ENCODE assay signal across 13 mouse cellular contexts in genomic region chr15:11179751-11180169, GRCm38 (mm10).
DNase-seq lines count a peak whose midpoint lies in the region; ATAC-seq and TF ChIP-seq lines count a peak whose summit lies in the region.
"Had no signal": no experiment of that assay in that cellular context is flagged by ENCODE, and none has a peak within 500 bp of the region (broad histone marks: within the 10 kb centered on the region; RNA-seq: fewer than 3 reads in every experiment).

No protein-coding gene starts in this region.

- H3K4me3 ChIP-seq in hindbrain, postnatal 0 days (ENCODE audit: low read length), result no peak overlapping the region
- no peak overlapping the region for H3K4me3 ChIP-seq in neural tube, embryonic 11.5 days (ENCODE audit: low read depth, low read length)
- H3K4me3 ChIP-seq: heart, embryonic 13.5 days; stomach, embryonic 15.5 days had no signal

- H3K27ac ChIP-seq in hindbrain, postnatal 0 days, result no peak overlapping the region
- H3K27ac ChIP-seq in neural tube, embryonic 11.5 days (ENCODE audit: low read depth, low read length), result no peak overlapping the region
- H3K27ac ChIP-seq: heart, embryonic 13.5 days; stomach, embryonic 15.5 days had no signal

- TF ChIP-seq CTCF in hindbrain, postnatal 0 days (IDR thresholded peaks at IDR 0.05; ENCODE audit: low read depth), result no peak

- H3K36me3 ChIP-seq in hindbrain, postnatal 0 days (ENCODE audit: insufficient read depth, low read length), result no peaks in the 10 kb centered on the region
- no peaks in the 10 kb centered on the region for H3K36me3 ChIP-seq in neural tube, embryonic 11.5 days (ENCODE audit: control insufficient read depth, insufficient read depth, low read length)
- H3K36me3 ChIP-seq: heart, embryonic 13.5 days; stomach, embryonic 15.5 days had no signal

- H3K9ac ChIP-seq in hindbrain, postnatal 0 days (replicated peaks; ENCODE audit: low read length), result no peak overlapping the region
- no peak overlapping the region for H3K9ac ChIP-seq in neural tube, embryonic 11.5 days (ENCODE audit: low read length)
- H3K9ac ChIP-seq: heart, embryonic 13.5 days; stomach, embryonic 15.5 days had no signal

- no peaks in the 10 kb centered on the region for H3K4me1 ChIP-seq in hindbrain, postnatal 0 days (ENCODE audit: insufficient read depth, low read length)
- H3K4me1 ChIP-seq in neural tube, embryonic 11.5 days (ENCODE audit: control insufficient read depth, insufficient read depth, low read length), result no peaks in the 10 kb centered on the region; the same call in 1 of the 2 replicates
- H3K4me1 ChIP-seq: stomach, embryonic 15.5 days had no signal

- peak; percentile 76 for ATAC-seq in hindbrain, postnatal 0 days
- ATAC-seq in neural tube, embryonic 11.5 days (ENCODE audit: insufficient read depth, low FRiP score, low TSS enrichment), result no peak
- no peak for ATAC-seq in CD4-positive, CD25-positive, alpha-beta regulatory T cell, adult 4 months
- ATAC-seq in erythroblast, adult 5-6 weeks (replicated peaks; ENCODE audit: low FRiP score, poor library complexity, severe bottlenecking), result no peak
- ATAC-seq: intestine, embryonic 16.5 days had no signal

- DNase-seq in cerebellum, postnatal 10 days, result peak; percentile 27 to 43
- DNase-seq in cerebellum, adult 8-10 months, result no peak
- DNase-seq in left cerebral cortex, postnatal 14 days (ENCODE audit: low spot score in 2 of 2), result peak; percentile 8 to 14
- no peak for DNase-seq in left cerebral cortex, adult 18-20 months (ENCODE audit: low spot score in 2 of 2)
- peak; percentile 51 for DNase-seq in hindbrain, postnatal 0 days (ENCODE audit: low spot score)
- peak; percentile 46 for DNase-seq in neural tube, embryonic 11.5 days (ENCODE audit: low spot score)
- DNase-seq: kidney, postnatal 4 days; right cerebral cortex, postnatal 14 days had no signal

- no peaks in the 10 kb centered on the region for H3K9me3 ChIP-seq in hindbrain, postnatal 0 days (ENCODE audit: low read length)
- H3K9me3 ChIP-seq in neural tube, embryonic 11.5 days (ENCODE audit: control insufficient read depth, low read length), result no peaks in the 10 kb centered on the region
- H3K9me3 ChIP-seq: heart, embryonic 13.5 days; stomach, embryonic 15.5 days had no signal

- WGBS in hindbrain, postnatal 0 days, result 31% methylated on average over 2 of the region's 2 CpGs
- WGBS in neural tube, embryonic 11.5 days, result 58% methylated on average over 2 of the region's 2 CpGs

- intact Hi-C loops in left cerebral cortex, postnatal 14 days (cut with DNase I), result no loop called here

- H3K4me2 ChIP-seq in hindbrain, postnatal 0 days (ENCODE audit: low read depth, low read length), result no peak overlapping the region
- no peak overlapping the region for H3K4me2 ChIP-seq in neural tube, embryonic 11.5 days (ENCODE audit: low read depth)
- H3K4me2 ChIP-seq: heart, embryonic 13.5 days; stomach, embryonic 15.5 days had no signal

- H3K27me3 ChIP-seq in hindbrain, postnatal 0 days (ENCODE audit: insufficient read depth, low read length), result no peaks in the 10 kb centered on the region
- H3K27me3 ChIP-seq in neural tube, embryonic 11.5 days (ENCODE audit: control insufficient read depth, insufficient read depth, low read length), result no peaks in the 10 kb centered on the region
- H3K27me3 ChIP-seq: heart, embryonic 13.5 days; stomach, embryonic 15.5 days had no signal

Comparison
In these comparisons a context has a peak if more than half of its experiments do, and no peak if none do; other contexts are left out.
1. DNase-seq: peak in cerebellum, postnatal 10 days (2 of 2), left cerebral cortex, postnatal 14 days (2 of 2), hindbrain, postnatal 0 days (single experiment) and neural tube, embryonic 11.5 days (single experiment); none in cerebellum, adult 8-10 months (single experiment) and left cerebral cortex, adult 18-20 months (0 of 2).